Mouse (Mus musculus): ENCODE data around the gene E130116L18Rik. TPM values are rescaled to one million over a fixed set of nuclear protein-coding genes. Genes with fewer than 3 reads are reported as not detected.
A peak's percentile ranks its signal among the peaks of the same experiment; 100 is the strongest.

Gene E130116L18Rik
- polyA plus RNA-seq (2015; fragmentation: Nextera tagmentation; extraction: Ambion mirVana), result not detected in 2 replicates

DNA sequence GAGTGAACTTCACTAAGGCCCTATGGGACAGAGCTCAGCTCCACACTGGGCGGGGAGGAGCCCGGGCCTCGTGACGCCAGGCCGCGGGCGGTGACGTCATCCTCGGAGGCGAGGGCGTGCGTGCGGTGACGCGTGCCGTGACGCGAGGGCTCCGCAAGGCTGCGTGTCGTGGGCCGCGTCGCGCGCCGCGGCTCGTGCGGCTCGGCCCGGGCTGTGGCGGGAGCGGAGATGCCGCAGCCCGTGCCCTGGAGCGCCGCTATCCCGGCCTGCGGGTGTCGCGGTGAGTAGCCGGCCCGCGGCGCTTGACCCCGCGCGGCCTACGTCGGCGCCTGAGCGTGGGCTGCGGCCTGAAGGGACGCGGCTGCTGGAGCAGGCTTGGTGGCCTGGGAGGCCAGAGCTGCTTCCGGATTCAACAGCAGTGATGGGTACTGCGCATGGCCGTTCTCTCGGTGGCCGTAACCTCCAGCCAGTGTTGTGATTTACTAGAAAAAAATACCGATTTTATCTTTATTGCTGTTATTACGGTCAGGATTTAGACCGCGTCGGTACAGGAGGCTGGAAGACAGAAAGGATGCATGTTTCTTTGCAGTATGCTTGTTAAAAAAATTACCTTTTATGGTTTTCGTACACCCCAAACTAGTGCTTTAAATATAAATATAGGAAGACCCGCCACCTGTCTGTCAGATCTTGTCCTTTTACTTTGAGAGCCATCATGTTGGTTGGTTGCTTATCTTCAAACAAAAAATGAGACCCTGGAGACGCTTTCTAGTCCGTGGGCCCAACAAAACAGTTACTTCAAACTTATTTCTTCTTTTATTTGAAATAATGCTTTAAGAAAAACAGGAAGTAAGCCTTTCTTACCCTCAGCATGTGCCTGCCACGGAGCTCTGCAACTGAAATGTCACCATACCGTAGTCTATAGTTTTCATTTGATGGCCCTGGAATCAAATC is at the start of gene E130116L18Rik:
TSS of gene E130116L18Rik (minus strand) at position 402 of the 951 bp plus-strand sequence.
- ATAC-seq (ENCODE audit: low read depth), result peak; percentile 92
- H3K4me1 ChIP-seq (ENCODE audit: control insufficient read depth, low read depth, low read length), result no peaks in the 10 kb centered on the region
- no peaks in the 10 kb centered on the region for H3K36me3 ChIP-seq (ENCODE audit: control insufficient read depth, insufficient read depth)
- peak within 1 kb of the TSS; percentile 65 for H3K4me3 ChIP-seq (ENCODE audit: low read depth, low read length)
- no peaks in the 10 kb centered on the region for H3K9me3 ChIP-seq (replicated peaks; ENCODE audit: control insufficient read depth, low read length)
- H3K27me3 ChIP-seq (ENCODE audit: control insufficient read depth, insufficient read depth, low read depth, low read length), result peaks cover 7% of the 10 kb centered on the region
- peak within 1 kb of the TSS; percentile 50 for H3K27ac ChIP-seq (ENCODE audit: low read length)
- peak within 1 kb of the TSS; percentile 58 for H3K4me2 ChIP-seq (ENCODE audit: low read depth, low read length)
- 1% methylated on average over 72 of the region's 72 CpGs for WGBS (ENCODE audit: insufficient replicate concordance)
- H3K9ac ChIP-seq (ENCODE audit: low read depth, low read length), result peak within 1 kb of the TSS; percentile 57

GRCm38 (mm10) chr5:25268258-25268888 is 45.4 kb upstream of the E130116L18Rik start:
- Histone ChIP-seq H3K27ac (ENCODE audit: low read length) (no peak overlapping the region), H3K4me3 (ENCODE audit: low read depth, low read length) (no peak overlapping the region), H3K36me3 (ENCODE audit: control insufficient read depth, insufficient read depth) (0 out of 2 replicates have a peak, but pooled peaks cover 3% of the 10 kb centered on the region), H3K4me2 (ENCODE audit: low read depth, low read length) (no peak overlapping the region), H3K9ac (ENCODE audit: low read depth, low read length) (no peak overlapping the region), H3K27me3 (ENCODE audit: control insufficient read depth, insufficient read depth, low read depth, low read length) (no peaks in the 10 kb centered on the region), H3K9me3 (replicated peaks; ENCODE audit: control insufficient read depth, low read length) (no peaks in the 10 kb centered on the region), H3K4me1 (ENCODE audit: control insufficient read depth, low read depth, low read length) (no peaks in the 10 kb centered on the region)
- 87% methylated on average over 4 of the region's 4 CpGs for WGBS (ENCODE audit: insufficient replicate concordance)
- ATAC-seq (ENCODE audit: low read depth), result no peak

- Histone ChIP-seq H3K4me3 (ENCODE audit: low read depth, low read length) (no peak overlapping the region), H3K9ac (ENCODE audit: low read depth, low read length) (no peak overlapping the region), H3K4me2 (ENCODE audit: low read depth, low read length) (no peak overlapping the region), H3K4me1 (ENCODE audit: control insufficient read depth, low read depth, low read length) (no peaks in the 10 kb centered on the region), H3K27ac (ENCODE audit: low read length) (no peak overlapping the region), H3K27me3 (ENCODE audit: control insufficient read depth, insufficient read depth, low read depth, low read length) (no peaks in the 10 kb centered on the region), H3K9me3 (replicated peaks; ENCODE audit: control insufficient read depth, low read length) (no peaks in the 10 kb centered on the region), H3K36me3 (ENCODE audit: control insufficient read depth, insufficient read depth) (0 out of 2 replicates have a peak, but pooled peaks cover 3% of the 10 kb centered on the region)
- no peak for ATAC-seq (ENCODE audit: low read depth)
- 63% methylated on average over 7 of the region's 7 CpGs for WGBS (ENCODE audit: insufficient replicate concordance)
These were observed 39.3 kb upstream of the E130116L18Rik start for GRCm38 (mm10) chr5:25262266-25262665.

DNA sequence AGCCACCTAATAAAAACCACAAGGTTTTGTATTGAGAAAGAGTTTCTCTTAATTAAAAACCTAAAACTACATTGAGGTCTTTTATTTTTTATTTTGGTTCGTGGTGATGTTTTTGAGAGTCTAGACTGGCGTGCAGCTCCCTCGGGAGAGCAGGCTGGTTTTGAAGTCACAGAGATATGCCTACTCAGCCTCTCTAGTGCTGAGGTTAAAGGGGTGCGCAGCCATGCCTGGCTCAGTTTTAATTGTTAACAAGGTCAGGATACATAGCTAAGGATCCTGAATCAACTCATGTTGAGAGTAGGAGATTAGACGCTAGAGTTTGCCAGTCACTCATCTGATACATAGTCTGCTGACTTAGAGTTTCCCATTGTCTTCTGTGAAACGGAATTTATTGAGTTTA is 38.5 kb upstream of the E130116L18Rik start:
- Histone ChIP-seq H3K4me3 (ENCODE audit: low read depth, low read length) (no peak overlapping the region), H3K4me2 (ENCODE audit: low read depth, low read length) (no peak overlapping the region), H3K27me3 (ENCODE audit: control insufficient read depth, insufficient read depth, low read depth, low read length) (no peaks in the 10 kb centered on the region), H3K36me3 (ENCODE audit: control insufficient read depth, insufficient read depth) (0 out of 2 replicates have a peak, but pooled peaks cover 3% of the 10 kb centered on the region), H3K27ac (ENCODE audit: low read length) (no peak overlapping the region), H3K9me3 (replicated peaks; ENCODE audit: control insufficient read depth, low read length) (no peaks in the 10 kb centered on the region), H3K9ac (ENCODE audit: low read depth, low read length) (no peak overlapping the region), H3K4me1 (ENCODE audit: control insufficient read depth, low read depth, low read length) (no peaks in the 10 kb centered on the region)
- WGBS (ENCODE audit: insufficient replicate concordance), result 69% methylated on average over 6 of the region's 6 CpGs
- ATAC-seq (ENCODE audit: low read depth), result no peak

- H3K9ac ChIP-seq (ENCODE audit: low read depth, low read length), result no peak overlapping the region
- no peaks in the 10 kb centered on the region for H3K36me3 ChIP-seq (ENCODE audit: control insufficient read depth, insufficient read depth)
- no peak overlapping the region for H3K4me3 ChIP-seq (ENCODE audit: low read depth, low read length)
- no peaks in the 10 kb centered on the region for H3K9me3 ChIP-seq (replicated peaks; ENCODE audit: control insufficient read depth, low read length)
- no peak overlapping the region for H3K4me2 ChIP-seq (ENCODE audit: low read depth, low read length)
- no peaks in the 10 kb centered on the region for H3K27me3 ChIP-seq (ENCODE audit: control insufficient read depth, insufficient read depth, low read depth, low read length)
- ATAC-seq (ENCODE audit: low read depth), result no peak
- H3K4me1 ChIP-seq (ENCODE audit: control insufficient read depth, low read depth, low read length), result no peaks in the 10 kb centered on the region; the same call in 1 of the 2 replicates
- WGBS (ENCODE audit: insufficient replicate concordance), result 72% methylated on average over 2 of the region's 2 CpGs
- H3K27ac ChIP-seq (ENCODE audit: low read length), result no peak overlapping the region
These were observed 33.7 kb upstream of the E130116L18Rik start for GRCm38 (mm10) chr5:25256686-25257085.

DNA sequence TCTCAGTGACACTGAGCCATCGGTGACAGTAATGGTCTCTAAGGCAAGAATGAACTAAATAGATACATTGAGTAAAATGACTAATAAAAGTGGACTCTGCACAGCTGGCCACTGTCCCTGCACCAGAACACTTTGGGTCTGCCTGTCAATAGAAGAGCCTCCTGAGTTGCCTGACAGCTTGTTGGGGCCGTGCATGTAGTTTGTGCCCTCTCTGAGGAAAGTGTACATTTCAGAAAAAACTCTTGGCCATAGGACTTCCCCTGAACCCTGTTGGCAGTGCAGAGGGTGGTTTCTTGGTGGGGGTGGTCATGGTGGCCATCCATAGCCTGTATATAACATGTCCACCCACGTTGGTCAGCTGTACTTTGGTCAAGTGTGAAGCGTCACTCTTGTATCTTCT is 31.5 kb upstream of the E130116L18Rik start:
- Histone ChIP-seq H3K27me3 (ENCODE audit: control insufficient read depth, insufficient read depth, low read depth, low read length) (no peaks in the 10 kb centered on the region), H3K4me1 (ENCODE audit: control insufficient read depth, low read depth, low read length) (no peaks in the 10 kb centered on the region; the same call in 1 of the 2 replicates), H3K9ac (ENCODE audit: low read depth, low read length) (no peak overlapping the region), H3K4me2 (ENCODE audit: low read depth, low read length) (no peak overlapping the region), H3K27ac (ENCODE audit: low read length) (no peak overlapping the region), H3K4me3 (ENCODE audit: low read depth, low read length) (no peak overlapping the region), H3K36me3 (ENCODE audit: control insufficient read depth, insufficient read depth) (no peaks in the 10 kb centered on the region), H3K9me3 (replicated peaks; ENCODE audit: control insufficient read depth, low read length) (no peaks in the 10 kb centered on the region)
- WGBS (ENCODE audit: insufficient replicate concordance), result 64% methylated on average over 4 of the region's 4 CpGs
- no peak for ATAC-seq (ENCODE audit: low read depth)

DNA sequence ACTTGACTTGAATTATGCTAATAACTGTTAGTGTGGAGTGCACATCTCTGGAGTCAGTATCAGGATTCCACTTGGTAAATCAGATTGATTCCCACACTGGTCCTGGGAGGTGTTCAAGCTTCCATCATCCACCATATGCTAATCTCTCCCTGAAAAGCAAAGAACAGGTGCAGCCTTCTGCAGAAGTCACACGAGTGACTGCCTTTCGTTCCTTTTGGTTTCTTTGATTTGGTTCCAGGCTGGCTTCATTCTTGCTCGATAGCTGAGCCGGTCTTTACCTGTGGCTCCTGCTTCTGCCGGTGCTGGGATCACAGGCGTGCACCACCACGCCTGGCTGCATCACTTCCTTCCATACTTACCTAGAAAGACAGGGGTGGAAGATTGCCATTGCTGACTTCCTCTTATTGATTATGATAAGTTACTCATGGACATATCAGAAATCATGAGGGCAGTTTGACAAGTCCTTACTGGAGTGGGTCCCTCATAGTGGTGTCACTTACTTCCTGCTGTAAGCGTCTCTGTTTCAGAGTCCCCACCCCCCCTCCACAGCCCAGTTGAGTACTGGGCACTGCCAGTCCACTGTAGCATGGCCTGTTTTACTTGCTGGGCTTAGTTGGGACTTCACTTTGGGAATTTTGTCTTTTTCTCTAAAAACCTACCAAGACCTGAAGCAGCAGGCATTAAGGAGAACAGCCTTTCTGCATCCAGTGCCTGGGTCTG is 30.0 kb upstream of the E130116L18Rik start:
- no peaks in the 10 kb centered on the region for H3K27me3 ChIP-seq (ENCODE audit: control insufficient read depth, insufficient read depth, low read depth, low read length)
- H3K9me3 ChIP-seq (replicated peaks; ENCODE audit: control insufficient read depth, low read length), result no peaks in the 10 kb centered on the region
- no peaks in the 10 kb centered on the region for H3K36me3 ChIP-seq (ENCODE audit: control insufficient read depth, insufficient read depth)
- no peak overlapping the region for H3K4me2 ChIP-seq (ENCODE audit: low read depth, low read length)
- no peaks in the 10 kb centered on the region; the same call in 1 of the 2 replicates for H3K4me1 ChIP-seq (ENCODE audit: control insufficient read depth, low read depth, low read length)
- no peak for ATAC-seq (ENCODE audit: low read depth)
- no peak overlapping the region; the same call in 1 of the 2 replicates for H3K27ac ChIP-seq (ENCODE audit: low read length)
- WGBS (ENCODE audit: insufficient replicate concordance), result 66% methylated on average over 8 of the region's 8 CpGs
- no peak overlapping the region for H3K4me3 ChIP-seq (ENCODE audit: low read depth, low read length)
- no peak overlapping the region for H3K9ac ChIP-seq (ENCODE audit: low read depth, low read length)

DNA sequence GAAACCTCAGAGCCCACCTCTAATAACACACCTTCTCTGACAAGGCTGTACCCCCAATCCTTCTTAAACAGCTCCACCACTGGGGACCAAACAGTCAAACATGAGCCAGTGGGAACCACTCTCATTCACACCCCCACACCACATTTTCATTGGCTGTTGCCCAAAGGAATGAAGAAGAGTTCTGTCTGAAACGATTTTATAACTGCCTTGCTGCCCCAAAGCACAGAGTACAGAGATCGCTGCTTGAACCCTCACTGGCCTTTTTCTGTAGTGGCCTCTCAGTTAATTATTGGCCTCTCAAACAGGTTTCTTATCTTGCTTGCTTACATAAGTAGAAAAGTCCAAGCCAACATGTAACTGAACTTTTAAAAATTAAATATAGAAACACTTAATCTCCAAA is 29.5 kb upstream of the E130116L18Rik start:
- ATAC-seq (ENCODE audit: low read depth), result peak; percentile 72
- no peak overlapping the region for H3K4me2 ChIP-seq (ENCODE audit: low read depth, low read length)
- H3K9me3 ChIP-seq (replicated peaks; ENCODE audit: control insufficient read depth, low read length), result no peaks in the 10 kb centered on the region
- no peaks in the 10 kb centered on the region; the same call in 1 of the 2 replicates for H3K4me1 ChIP-seq (ENCODE audit: control insufficient read depth, low read depth, low read length)
- no peaks in the 10 kb centered on the region for H3K27me3 ChIP-seq (ENCODE audit: control insufficient read depth, insufficient read depth, low read depth, low read length)
- no peaks in the 10 kb centered on the region for H3K36me3 ChIP-seq (ENCODE audit: control insufficient read depth, insufficient read depth)
- H3K9ac ChIP-seq (ENCODE audit: low read depth, low read length), result no peak overlapping the region
- 54% methylated on average over 2 of the region's 2 CpGs for WGBS (ENCODE audit: insufficient replicate concordance)
- peak overlapping the region; percentile 72 for H3K27ac ChIP-seq (ENCODE audit: low read length)
- no peak overlapping the region for H3K4me3 ChIP-seq (ENCODE audit: low read depth, low read length)

Measured in liver, embryonic 16.5 days (tissue).